Mouse (Mus musculus): ENCODE results near the gene Apobec1. TPM values are rescaled to one million over a fixed set of nuclear protein-coding genes. Genes with fewer than 3 reads are reported as not detected.
"Not testable (repeated sequence)": the region's sequence is repeated elsewhere in the genome, so short reads cannot be mapped to it uniquely, and the experiment has no call there.

Apobec1 gene
- polyA plus RNA-seq (2015; fragmentation: Nextera tagmentation; extraction: Ambion mirVana) = 8.9 and 9.5 TPM in 2 replicates

DNA sequence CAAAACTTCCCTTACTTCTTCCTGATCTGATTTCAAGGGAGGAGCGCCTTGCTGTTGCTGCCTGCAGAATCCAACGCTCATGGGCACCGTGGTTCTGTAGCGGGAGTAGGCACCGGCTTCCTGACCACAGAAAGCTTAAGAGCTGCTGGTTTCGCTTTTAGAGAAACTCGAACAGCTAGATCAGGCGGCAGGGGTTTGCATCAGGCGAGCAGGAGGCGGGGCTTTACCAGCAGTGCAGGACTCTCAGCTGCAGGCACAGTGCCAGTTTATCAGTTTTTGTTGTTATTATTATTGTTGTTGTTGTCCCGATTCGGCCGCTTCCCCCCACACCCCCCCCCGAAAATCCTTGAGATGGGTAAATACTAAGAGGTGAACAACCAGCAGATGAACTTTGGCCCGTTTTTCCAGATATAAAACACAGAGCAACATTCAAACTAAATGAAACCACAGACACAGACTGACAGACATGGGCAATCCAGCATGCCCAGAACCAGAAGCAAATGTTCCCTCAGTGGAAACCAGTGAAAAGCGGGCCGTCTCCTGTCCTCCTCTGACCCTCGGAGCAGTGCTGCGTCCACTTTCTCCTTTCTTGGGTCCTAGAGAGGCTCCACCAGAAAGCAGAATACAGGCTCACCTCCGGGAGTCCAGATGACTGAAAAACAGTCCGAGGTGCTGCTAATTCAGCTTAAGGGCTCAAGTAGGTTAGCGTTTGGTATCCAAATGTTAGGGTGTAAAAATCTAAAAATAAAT is at the start of gene Apobec1:
Gene Apobec1 (minus strand): TSS at position 203 of the 750 bp plus-strand sequence.
- Histone ChIP-seq H3K27me3 (replicated peaks; ENCODE audit: insufficient read depth, low read length) (no peaks in the 10 kb centered on the region), H3K4me1 (ENCODE audit: insufficient read depth, low read depth, low read length) (no peaks in the 10 kb centered on the region), H3K9me3 (ENCODE audit: low read length) (no peaks in the 10 kb centered on the region), H3K27ac (ENCODE audit: low read length) (peak within 1 kb of the TSS; percentile 80), H3K4me3 (ENCODE audit: low read depth, low read length) (peak within 1 kb of the TSS; percentile 57), H3K36me3 (ENCODE audit: insufficient read depth, low read length) (no peaks in the 10 kb centered on the region), H3K4me2 (replicated peaks; ENCODE audit: low read depth, low read length) (peak within 1 kb of the TSS; percentile 64), H3K9ac (replicated peaks; ENCODE audit: low read depth) (peak within 1 kb of the TSS; percentile 34; the same call in 1 of the 2 replicates)
- 1% methylated on average over 22 of the region's 22 CpGs for WGBS
- TF ChIP-seq EP300 (IDR thresholded peaks at IDR 0.05) (no peak), CTCF (IDR thresholded peaks at IDR 0.05) (no peak)
- DNase-seq (ENCODE audit: low spot score) (peak; percentile 92), ATAC-seq (peak; percentile 86)

DNA sequence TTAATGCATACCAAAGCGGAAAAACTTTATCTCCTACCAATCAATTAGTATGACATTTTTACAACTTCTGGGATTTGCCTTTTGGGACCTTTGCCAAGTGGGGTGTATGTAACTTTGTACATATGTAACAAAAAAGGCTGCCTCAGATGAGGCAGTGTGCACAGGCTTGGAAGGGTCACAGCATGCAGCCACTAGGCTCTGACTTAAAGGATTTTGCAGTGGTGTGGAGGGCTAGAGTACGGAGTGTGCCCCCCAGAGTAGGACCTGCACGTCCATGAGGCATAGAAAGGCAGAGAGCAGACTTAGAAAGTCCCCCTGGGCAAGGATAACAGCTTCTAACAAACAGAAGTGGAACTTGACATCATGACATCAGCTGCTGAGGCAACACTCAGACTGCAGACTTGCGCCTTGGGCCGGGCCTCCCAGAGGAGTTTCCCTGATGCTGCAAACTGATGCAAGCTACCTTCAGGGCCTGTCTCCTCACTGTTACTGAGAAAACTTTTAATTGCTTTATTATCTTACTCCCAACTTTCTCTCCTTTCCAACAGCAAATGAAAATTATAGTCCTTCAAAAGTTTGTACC is 48.2 kb upstream of the Apobec1 start:
- H3K9ac ChIP-seq (replicated peaks; ENCODE audit: low read depth) = no peak overlapping the region
- DNase-seq (ENCODE audit: low spot score) = no peak
- TF ChIP-seq EP300 (IDR thresholded peaks at IDR 0.05) = no peak
- TF ChIP-seq CTCF (IDR thresholded peaks at IDR 0.05) = no peak
- H3K4me3 ChIP-seq (ENCODE audit: low read depth, low read length) = no peak overlapping the region
- H3K4me2 ChIP-seq (replicated peaks; ENCODE audit: low read depth, low read length) = no peak overlapping the region
- H3K27ac ChIP-seq (ENCODE audit: low read length) = no peak overlapping the region
- H3K27me3 ChIP-seq (replicated peaks; ENCODE audit: insufficient read depth, low read length) = no peaks in the 10 kb centered on the region
- WGBS = 48% methylated on average over 5 of the region's 5 CpGs
- H3K36me3 ChIP-seq (ENCODE audit: insufficient read depth, low read length) = no peaks in the 10 kb centered on the region
- no peaks in the 10 kb centered on the region for H3K9me3 ChIP-seq (ENCODE audit: low read length)
- ATAC-seq = no peak
- no peaks in the 10 kb centered on the region for H3K4me1 ChIP-seq (ENCODE audit: insufficient read depth, low read depth, low read length)

DNA sequence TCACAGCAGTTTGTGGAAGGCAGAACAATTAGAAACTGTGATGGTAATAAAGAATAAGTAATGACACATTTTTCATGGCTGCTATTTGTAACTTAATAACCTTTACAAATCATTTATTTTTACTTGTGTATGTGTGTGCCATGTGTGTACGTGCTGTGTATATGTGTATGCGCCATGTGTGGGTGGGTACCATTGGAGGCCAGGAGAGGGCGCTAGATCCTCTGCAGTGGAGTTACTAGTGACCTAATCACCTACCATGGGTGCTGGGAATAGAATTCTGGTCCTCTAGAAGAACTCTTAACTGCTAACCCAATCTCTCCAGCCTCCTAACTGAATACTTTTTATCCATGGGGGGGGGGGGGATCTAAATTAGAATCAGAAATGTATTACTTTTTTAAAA is 47.7 kb upstream of the Apobec1 start:
- DNase-seq (ENCODE audit: low spot score) = no peak
- 79% methylated on average over 3 of the region's 3 CpGs for WGBS
- no peaks in the 10 kb centered on the region for H3K36me3 ChIP-seq (ENCODE audit: insufficient read depth, low read length)
- no peaks in the 10 kb centered on the region for H3K4me1 ChIP-seq (ENCODE audit: insufficient read depth, low read depth, low read length)
- no peak for ATAC-seq
- no peak overlapping the region for H3K9ac ChIP-seq (replicated peaks; ENCODE audit: low read depth)
- H3K27ac ChIP-seq (ENCODE audit: low read length) = no peak overlapping the region
- no peaks in the 10 kb centered on the region for H3K9me3 ChIP-seq (ENCODE audit: low read length)
- H3K27me3 ChIP-seq (replicated peaks; ENCODE audit: insufficient read depth, low read length) = no peaks in the 10 kb centered on the region
- no peak for TF ChIP-seq EP300 (IDR thresholded peaks at IDR 0.05)
- TF ChIP-seq CTCF (IDR thresholded peaks at IDR 0.05) = no peak
- H3K4me2 ChIP-seq (replicated peaks; ENCODE audit: low read depth, low read length) = no peak overlapping the region
- no peak overlapping the region for H3K4me3 ChIP-seq (ENCODE audit: low read depth, low read length)

DNA sequence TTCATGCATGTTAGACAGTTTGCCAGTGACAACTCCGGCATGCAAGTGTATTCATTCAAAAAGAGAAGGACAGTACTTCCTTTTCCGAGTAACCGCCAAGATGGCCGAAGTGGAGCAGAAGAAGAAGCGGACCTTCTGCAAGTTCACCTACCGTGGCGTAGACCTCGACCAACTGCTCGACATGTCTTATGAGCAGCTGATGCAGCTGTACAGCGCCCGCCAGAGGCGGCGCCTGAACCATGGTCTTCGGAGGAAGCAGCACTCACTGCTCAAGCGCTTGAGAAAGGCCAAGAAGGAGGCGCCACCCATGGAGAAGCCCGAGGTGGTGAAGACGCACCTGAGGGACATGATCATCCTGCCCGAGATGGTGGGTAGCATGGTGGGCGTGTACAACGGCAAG is 42.0 kb upstream of the Apobec1 start:
- H3K9me3 ChIP-seq (ENCODE audit: low read length); H3K4me1 ChIP-seq (ENCODE audit: insufficient read depth, low read depth, low read length); ATAC-seq; H3K9ac ChIP-seq (replicated peaks; ENCODE audit: low read depth); H3K4me3 ChIP-seq (ENCODE audit: low read depth, low read length); DNase-seq (ENCODE audit: low spot score); H3K36me3 ChIP-seq (ENCODE audit: insufficient read depth, low read length); H3K4me2 ChIP-seq (replicated peaks; ENCODE audit: low read depth, low read length); H3K27ac ChIP-seq (ENCODE audit: low read length); H3K27me3 ChIP-seq (replicated peaks; ENCODE audit: insufficient read depth, low read length): not testable (repeated sequence)
- WGBS = 95% methylated on average over 18 of the region's 21 CpGs

DNA sequence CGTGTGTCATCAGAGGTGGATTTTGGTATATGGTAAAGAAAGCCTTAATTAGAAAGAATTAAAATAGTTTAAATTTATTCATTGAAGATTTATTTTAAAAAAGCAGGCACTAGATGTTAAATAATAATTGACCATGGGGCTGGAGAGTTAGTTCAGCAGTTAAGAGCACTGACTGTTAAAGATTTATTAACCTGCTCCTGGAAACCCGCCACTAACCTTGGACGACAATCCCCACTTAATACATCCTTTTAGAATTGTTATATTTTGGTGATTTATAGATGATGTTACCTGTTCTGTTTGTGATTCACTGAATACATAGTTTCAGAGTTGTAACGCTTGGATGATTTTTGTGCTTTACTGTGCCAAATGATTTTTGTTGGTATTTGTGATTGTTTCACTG is 35.3 kb upstream of the Apobec1 start:
- H3K4me2 ChIP-seq (replicated peaks; ENCODE audit: low read depth, low read length); H3K27ac ChIP-seq (ENCODE audit: low read length); H3K27me3 ChIP-seq (replicated peaks; ENCODE audit: insufficient read depth, low read length); H3K4me3 ChIP-seq (ENCODE audit: low read depth, low read length); H3K9ac ChIP-seq (replicated peaks; ENCODE audit: low read depth); DNase-seq (ENCODE audit: low spot score); H3K36me3 ChIP-seq (ENCODE audit: insufficient read depth, low read length); ATAC-seq; H3K4me1 ChIP-seq (ENCODE audit: insufficient read depth, low read depth, low read length); H3K9me3 ChIP-seq (ENCODE audit: low read length): not testable (repeated sequence)
- 67% methylated on average over 4 of the region's 4 CpGs for WGBS

DNA sequence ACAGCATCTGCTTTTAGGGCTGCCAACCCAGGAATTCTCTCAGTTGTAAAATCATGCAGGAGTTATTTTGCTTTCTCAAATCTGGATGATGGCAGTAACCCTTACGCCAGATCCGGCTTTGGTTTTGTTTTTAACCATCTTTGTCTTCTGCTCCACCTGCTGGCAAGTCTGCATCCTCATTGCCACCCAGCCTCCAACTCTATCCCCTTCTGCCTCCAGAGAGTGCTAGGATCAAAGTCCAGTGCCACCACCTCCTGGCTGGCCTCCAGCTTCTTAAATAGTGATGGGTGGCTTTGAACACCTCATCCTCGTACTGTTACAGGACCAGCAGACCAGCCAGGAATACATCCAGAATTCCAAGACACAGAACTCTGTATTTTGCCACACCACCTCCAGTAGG is 34.4 kb upstream of the Apobec1 start:
- TF ChIP-seq EP300 (IDR thresholded peaks at IDR 0.05) = no peak
- TF ChIP-seq CTCF (IDR thresholded peaks at IDR 0.05) = no peak
- Histone ChIP-seq H3K4me1 (ENCODE audit: insufficient read depth, low read depth, low read length) (no peaks in the 10 kb centered on the region), H3K27ac (ENCODE audit: low read length) (no peak overlapping the region), H3K4me2 (replicated peaks; ENCODE audit: low read depth, low read length) (no peak overlapping the region), H3K9ac (replicated peaks; ENCODE audit: low read depth) (no peak overlapping the region), H3K36me3 (ENCODE audit: insufficient read depth, low read length) (no peaks in the 10 kb centered on the region), H3K4me3 (ENCODE audit: low read depth, low read length) (no peak overlapping the region), H3K9me3 (ENCODE audit: low read length) (no peaks in the 10 kb centered on the region), H3K27me3 (replicated peaks; ENCODE audit: insufficient read depth, low read length) (no peaks in the 10 kb centered on the region)
- DNase-seq (ENCODE audit: low spot score) = no peak
- no peak for ATAC-seq
- WGBS = 74% methylated on average over 3 of the region's 3 CpGs
